Mouse (Mus musculus): Measurements from ENCODE around the gene Adgrf1.

- no peak for TF ChIP-seq POLR2A (IDR thresholded peaks at IDR 0.05; ENCODE audit: borderline replicate concordance, extremely low read depth, insufficient read depth, insufficient read length, poor library complexity, severe bottlenecking)
- no peak for TF ChIP-seq CTCF (IDR thresholded peaks at IDR 0.05; ENCODE audit: borderline replicate concordance, extremely low read depth, insufficient read depth, insufficient read length)
Measured at GRCm38 (mm10) chr17:43249645-43250044, 20.5 kb upstream of the Adgrf1 start.

All from brain, embryonic 14.5 days (tissue).